ENCODE assay signal across 9 mouse cellular contexts in genomic region chr9:106684093-106684872, GRCm38 (mm10). TPM values are rescaled to one million over a fixed set of nuclear protein-coding genes. Genes with fewer than 3 reads are reported as not detected.
A peak's percentile ranks its signal among the peaks of the same experiment; 100 is the strongest.
DNase-seq lines count a peak whose midpoint lies in the region; ATAC-seq and TF ChIP-seq lines count a peak whose summit lies in the region.
"Had no signal": no experiment of that assay in that cellular context is flagged by ENCODE, and none has a peak within 500 bp of the region (broad histone marks: within the 10 kb centered on the region; RNA-seq: fewer than 3 reads in every experiment).

No protein-coding gene starts in this region.

- WGBS in heart, embryonic 11.5 days (ENCODE audit: insufficient replicate concordance) = 69% methylated on average over 6 of the region's 6 CpGs
- whole genome bisulfite sequencing in heart, embryonic 16.5 days = 69% methylated on average over 6 of the region's 6 CpGs
- 42% methylated on average over 6 of the region's 6 CpGs for WGBS in liver, postnatal 0 days (ENCODE audit: insufficient replicate concordance)

- no peak for TF ChIP-seq POLR2A in ES-Bruce4 (IDR thresholded peaks at IDR 0.05; ENCODE audit: insufficient read depth, low read length)

- peak overlapping the region; percentile 96 for H3K4me2 ChIP-seq in heart, embryonic 11.5 days
- H3K4me2 ChIP-seq in heart, embryonic 16.5 days (ENCODE audit: low read depth, low read length) = peak overlapping the region; percentile 98
- peak overlapping the region; percentile 99 for H3K4me2 ChIP-seq in liver, postnatal 0 days (ENCODE audit: low read depth, low read length)

- TF ChIP-seq EP300 in ES-Bruce4 (IDR thresholded peaks at IDR 0.05; ENCODE audit: insufficient read depth, low read depth, low read length) = no peak
- TF ChIP-seq EP300 in liver, postnatal 0 days (IDR thresholded peaks at IDR 0.05; ENCODE audit: low read depth) = no peak

- no peak overlapping the region for H3K27ac ChIP-seq in heart, embryonic 11.5 days (ENCODE audit: low read depth, low read length)
- 0 out of 2 replicates have a peak overlapping the region, but pooled peaks have one; percentile 3 for H3K27ac ChIP-seq in ES-Bruce4 (ENCODE audit: insufficient read depth, low read length)
- H3K27ac ChIP-seq in heart, embryonic 16.5 days (ENCODE audit: low read length) = peak overlapping the region; percentile 83
- no peak overlapping the region for H3K27ac ChIP-seq in liver, postnatal 0 days (ENCODE audit: low read depth)

- ATAC-seq in heart, embryonic 11.5 days (replicated peaks; ENCODE audit: insufficient number of reproducible peaks, low FRiP score, low TSS enrichment) = no peak
- no peak for ATAC-seq in heart, embryonic 16.5 days (replicated peaks; ENCODE audit: extremely low read depth, insufficient read depth, low FRiP score)
- no peak for ATAC-seq in liver, postnatal 0 days
- no peak for ATAC-seq in granulocyte monocyte progenitor cell, adult 5-6 weeks (replicated peaks; ENCODE audit: poor library complexity, severe bottlenecking)

- no peaks in the 10 kb centered on the region for H3K27me3 ChIP-seq in heart, embryonic 11.5 days (ENCODE audit: control insufficient read depth, insufficient read depth, low read length)
- H3K27me3 ChIP-seq in ES-Bruce4 (ENCODE audit: control insufficient read depth, insufficient read depth, low read length, poor library complexity, severe bottlenecking) = no peaks in the 10 kb centered on the region
- H3K27me3 ChIP-seq in heart, embryonic 16.5 days (ENCODE audit: control insufficient read depth, insufficient read depth, low read length) = no peaks in the 10 kb centered on the region
- H3K27me3 ChIP-seq in liver, postnatal 0 days (ENCODE audit: insufficient read depth, low read length) = no peaks in the 10 kb centered on the region

- H3K4me3 ChIP-seq in heart, embryonic 11.5 days (ENCODE audit: low read depth, low read length) = peak overlapping the region; percentile 88
- peak overlapping the region; percentile 73 for H3K4me3 ChIP-seq in ES-Bruce4 (ENCODE audit: low read depth, low read length)
- H3K4me3 ChIP-seq in heart, embryonic 16.5 days (ENCODE audit: low read length) = peak overlapping the region; percentile 88
- H3K4me3 ChIP-seq in liver, postnatal 0 days (ENCODE audit: low read depth, low read length) = peak overlapping the region; percentile 77

- H3K9ac ChIP-seq in heart, embryonic 11.5 days (ENCODE audit: low read depth, low read length) = peak overlapping the region; percentile 84
- H3K9ac ChIP-seq in ES-Bruce4 (ENCODE audit: low read depth, poor library complexity, severe bottlenecking) = peak overlapping the region; percentile 89
- peak overlapping the region; percentile 91 for H3K9ac ChIP-seq in heart, embryonic 16.5 days (ENCODE audit: low read length)
- peak overlapping the region; percentile 76; the same call in 1 of the 2 replicates for H3K9ac ChIP-seq in liver, postnatal 0 days (replicated peaks)

- H3K4me1 ChIP-seq in heart, embryonic 11.5 days (ENCODE audit: control insufficient read depth, insufficient read depth, low read length) = peaks cover 11% of the 10 kb centered on the region
- peaks cover 2% of the 10 kb centered on the region for H3K4me1 ChIP-seq in ES-Bruce4 (ENCODE audit: control insufficient read depth, insufficient read depth, low read length)
- H3K4me1 ChIP-seq in heart, embryonic 16.5 days (ENCODE audit: control insufficient read depth, insufficient read depth, low read length) = peaks cover 16% of the 10 kb centered on the region
- peaks cover 19% of the 10 kb centered on the region for H3K4me1 ChIP-seq in liver, postnatal 0 days (ENCODE audit: insufficient read depth)

- H3K9me3 ChIP-seq in heart, embryonic 11.5 days (replicated peaks; ENCODE audit: control insufficient read depth, low read length) = no peaks in the 10 kb centered on the region
- no peaks in the 10 kb centered on the region for H3K9me3 ChIP-seq in ES-Bruce4 (replicated peaks; ENCODE audit: control insufficient read depth, insufficient read depth, low read length, poor library complexity, severe bottlenecking)
- H3K9me3 ChIP-seq in heart, embryonic 16.5 days (replicated peaks; ENCODE audit: control insufficient read depth, low read length) = no peaks in the 10 kb centered on the region
- no peaks in the 10 kb centered on the region for H3K9me3 ChIP-seq in liver, postnatal 0 days (ENCODE audit: low read length)

- no peak for DNase-seq in heart, adult 9 months (ENCODE audit: low spot score in 2 of 2)
- DNase-seq in liver, postnatal 0 days = no peak
- no peak for DNase-seq in urinary bladder, postnatal 14 days (ENCODE audit: low spot score)
- DNase-seq in yolk sac, embryonic 10.5 days (ENCODE audit: low spot score) = no peak

- TF ChIP-seq CTCF in ES-Bruce4 (IDR thresholded peaks at IDR 0.05; ENCODE audit: low read depth, low read length) = no peak
- no peak for TF ChIP-seq CTCF in liver, postnatal 0 days (IDR thresholded peaks at IDR 0.05; ENCODE audit: low read depth)

- H3K36me3 ChIP-seq in heart, embryonic 11.5 days (ENCODE audit: control insufficient read depth, insufficient read depth, low read length) = peaks cover 5% of the 10 kb centered on the region
- peaks cover 15% of the 10 kb centered on the region for H3K36me3 ChIP-seq in ES-Bruce4 (ENCODE audit: control insufficient read depth, insufficient read depth, low read length, poor library complexity, severe bottlenecking)
- H3K36me3 ChIP-seq in heart, embryonic 16.5 days (ENCODE audit: control insufficient read depth, insufficient read depth) = peaks cover 15% of the 10 kb centered on the region
- 0 out of 2 replicates have a peak, but pooled peaks cover 7% of the 10 kb centered on the region for H3K36me3 ChIP-seq in liver, postnatal 0 days (replicated peaks; ENCODE audit: insufficient read depth, low read length)

RNA-seq across cellular contexts. Expression of gene Tex264, which starts 1.4 kb away (rescaled TPM):
- 34.7 and 36.8 TPM in 2 replicates for polyA plus RNA-seq in heart, embryonic 11.5 days (2014; fragmentation: Nextera tagmentation; extraction: Ambion mirVana)
- 30.8 and 38.7 TPM in 2 replicates for polyA plus RNA-seq in ES-Bruce4 (2011; ENCODE audit: insufficient read depth, insufficient read length, low read depth, missing spikeins)
- polyA plus RNA-seq in heart, embryonic 16.5 days (2015; fragmentation: Nextera tagmentation; extraction: Ambion mirVana) = 52.5 and 53.6 TPM in 2 replicates
- 25.6 and 33.1 TPM in 2 replicates for polyA plus RNA-seq in liver, postnatal 0 days (2015; fragmentation: Nextera tagmentation; extraction: Ambion mirVana)
- total RNA-seq in granulocyte monocyte progenitor cell, adult 5-6 weeks (2014; fragmentation: Nextera tagmentation) = 20.2 and 27.1 TPM in 2 replicates
- total RNA-seq in granulocyte monocyte progenitor cell, adult 5-6 weeks (2017) = 13.2 and 18.0 TPM in 2 replicates

RNA-seq across cellular contexts. Expression of gene Grm2, which starts 28.4 kb away (rescaled TPM):
- 0.18 TPM in 1 of 2 replicates, not detected in the other for polyA plus RNA-seq in heart, embryonic 11.5 days (2014; fragmentation: Nextera tagmentation; extraction: Ambion mirVana)
- polyA plus RNA-seq in ES-Bruce4 (2011; ENCODE audit: insufficient read depth, insufficient read length, low read depth, missing spikeins) = not detected in 2 replicates
- polyA plus RNA-seq in heart, embryonic 16.5 days (2015; fragmentation: Nextera tagmentation; extraction: Ambion mirVana) = not detected in 2 replicates
- polyA plus RNA-seq in liver, postnatal 0 days (2015; fragmentation: Nextera tagmentation; extraction: Ambion mirVana) = not detected in 2 replicates
- not detected in 2 replicates for total RNA-seq in granulocyte monocyte progenitor cell, adult 5-6 weeks (2014; fragmentation: Nextera tagmentation)
- not detected in 2 replicates for total RNA-seq in granulocyte monocyte progenitor cell, adult 5-6 weeks (2017)
- total RNA-seq: gastrocnemius, adult 18-20 months had no signal

RNA-seq across cellular contexts. Expression of gene Iqcf6, which starts 57.9 kb away (rescaled TPM):
- polyA plus RNA-seq in heart, embryonic 11.5 days (2014; fragmentation: Nextera tagmentation; extraction: Ambion mirVana) = not detected in 2 replicates
- polyA plus RNA-seq in ES-Bruce4 (2011; ENCODE audit: insufficient read depth, insufficient read length, low read depth, missing spikeins) = not detected in 2 replicates
- polyA plus RNA-seq in heart, embryonic 16.5 days (2015; fragmentation: Nextera tagmentation; extraction: Ambion mirVana) = not detected in 2 replicates
- polyA plus RNA-seq in liver, postnatal 0 days (2015; fragmentation: Nextera tagmentation; extraction: Ambion mirVana) = not detected in 2 replicates
- not detected in 2 replicates for total RNA-seq in granulocyte monocyte progenitor cell, adult 5-6 weeks (2014; fragmentation: Nextera tagmentation)
- total RNA-seq in granulocyte monocyte progenitor cell, adult 5-6 weeks (2017) = not detected in 2 replicates
- total RNA-seq: gastrocnemius, adult 18-20 months had no signal

Comparison
In these comparisons a context has a peak if more than half of its experiments do, and no peak if none do; other contexts are left out.
1. H3K27ac ChIP-seq: peak in ES-Bruce4 (single experiment) and heart, embryonic 16.5 days (single experiment); none in heart, embryonic 11.5 days (single experiment) and liver, postnatal 0 days (single experiment).
2. Peak in every context shown above with its lines, with median percentiles within 50 percentile points of each other: H3K4me2 ChIP-seq, H3K4me3 ChIP-seq and H3K9ac ChIP-seq.